Mouse (Mus musculus): ENCODE measurements around the gene Fer.

GRCm38 (mm10) chr17:63886988-63887387 lies 24.1 kb downstream of the Fer start:
- TF ChIP-seq CTCF (IDR thresholded peaks at IDR 0.05; ENCODE audit: insufficient read depth, low read depth, low read length) (no peak), POLR2A (IDR thresholded peaks at IDR 0.05; ENCODE audit: insufficient read depth, low read depth, low read length) (no peak)
